Mouse (Mus musculus) C2C12 (cell line): ENCODE data around the gene Kiz.

Experiments used
- CTCF ChIP-seq: IDR thresholded peaks from one replicate; pipeline ENCODE4 v1.5.1; 2011; ENCODE audit not compliant: control insufficient read depth, insufficient read depth, insufficient read length
- USF1 ChIP-seq: IDR thresholded peaks from one replicate; pipeline ENCODE4 v1.6.1; 2011; ENCODE audit warnings: low read depth, mild to moderate bottlenecking, control low read depth, moderate library complexity

GRCm38 (mm10) chr2:146873881-146874441, 18.3 kb downstream of the Kiz start:
- TF ChIP-seq CTCF (no peak), USF1 (no peak)
